Mouse (Mus musculus) heart, embryonic 13.5 days (tissue): Measurements from ENCODE around the gene Atxn1l. TPM values are rescaled to one million over a fixed set of nuclear protein-coding genes. Genes with fewer than 3 reads are reported as not detected.

Source experiments
- ATAC-seq: fragments of 200-750 bp; cut with Nextera tagmentation; 2 replicates; pipeline ENCODE4 v1.8.0; 2017; ENCODE audit warnings: moderate TSS enrichment; ENCODE audit not compliant: insufficient number of reproducible peaks, low FRiP score, low TSS enrichment; ENCODE audit errors: extremely low read depth
- H3K27ac ChIP-seq: fragments of 300-500 bp; sonication (generic); replicated peaks from 2 replicates; pipeline ENCODE4 v1.5.1; 2015; ENCODE audit warnings: moderate library complexity, mild to moderate bottlenecking, inconsistent platforms
- H3K27me3 ChIP-seq: fragments of 300-500 bp; sonication (generic); replicated peaks from 2 replicates; pipeline ENCODE4 v1.6.1; 2015; ENCODE audit warnings: mild to moderate bottlenecking, inconsistent platforms
- H3K36me3 ChIP-seq: fragments of 300-500 bp; sonication (generic); 2 replicates; pipeline ENCODE4 v1.6.1; 2015; ENCODE audit warnings: mild to moderate bottlenecking, inconsistent platforms
- H3K4me1 ChIP-seq: fragments of 300-500 bp; sonication (generic); 2 replicates; pipeline ENCODE4 v1.6.1; 2015; ENCODE audit warnings: inconsistent platforms
- H3K4me2 ChIP-seq: fragments of 300-500 bp; sonication (generic); 2 replicates; pipeline ENCODE4 v1.6.1; 2015; ENCODE audit warnings: inconsistent platforms, mild to moderate bottlenecking, moderate library complexity
- H3K4me3 ChIP-seq: fragments of 300-500 bp; sonication (generic); 2 replicates; pipeline ENCODE4 v1.5.1; 2015; ENCODE audit warnings: moderate library complexity, mild to moderate bottlenecking, inconsistent platforms
- H3K9ac ChIP-seq: fragments of 300-500 bp; sonication (generic); 2 replicates; pipeline ENCODE4 v1.6.1; 2015; ENCODE audit warnings: inconsistent platforms, mild to moderate bottlenecking, moderate library complexity
- H3K9me3 ChIP-seq: fragments of 300-500 bp; sonication (generic); 2 replicates; pipeline ENCODE4 v1.6.1; 2016; ENCODE audit warnings: inconsistent platforms
- WGBS: fragments of 180-500 bp; shearing (Covaris S2); methylation state at CpG from one replicate; pipeline ENCODE4 v1.1.7; 2015; ENCODE audit warnings: mixed read lengths; 5-methylcytosine and 5-hydroxymethylcytosine counted together
- polyA plus RNA-seq: library from polyadenylated mRNA; unstranded; fragments of >200 nt; fragmentation: Nextera tagmentation; extraction: Ambion mirVana; gene quantifications from 2 replicates; pipeline ENCODE4 v1.2.1, GENCODE M21; 2015

Atxn1l gene
- polyA plus RNA-seq, 1 experiment from 2014 or later = 4.4 TPM

GRCm38 (mm10) chr8:109714961-109715360 is 22.6 kb downstream of the Atxn1l start:
- no peaks in the 10 kb centered on the region for H3K27me3 ChIP-seq
- no peak overlapping the region for H3K4me2 ChIP-seq
- ATAC-seq = no peak
- H3K36me3 ChIP-seq = peaks cover 96% of the 10 kb centered on the region
- H3K27ac ChIP-seq = no peak overlapping the region
- H3K9ac ChIP-seq = no peak overlapping the region
- H3K4me3 ChIP-seq = no peak overlapping the region
- no peaks in the 10 kb centered on the region for H3K4me1 ChIP-seq
- WGBS = 78% methylated on average over 5 of the region's 5 CpGs
- H3K9me3 ChIP-seq = no peaks in the 10 kb centered on the region

GRCm38 (mm10) chr8:109712521-109712920 is 25.0 kb downstream of the Atxn1l start:
- H3K4me2 ChIP-seq = no peak overlapping the region
- WGBS = 88% methylated on average over 1 of the region's 1 CpGs
- H3K4me3 ChIP-seq = no peak overlapping the region
- ATAC-seq = no peak
- no peak overlapping the region for H3K27ac ChIP-seq
- H3K36me3 ChIP-seq = peaks cover 95% of the 10 kb centered on the region
- H3K4me1 ChIP-seq = peaks cover 6% of the 10 kb centered on the region
- no peak overlapping the region for H3K9ac ChIP-seq
- no peaks in the 10 kb centered on the region for H3K9me3 ChIP-seq
- H3K27me3 ChIP-seq = no peaks in the 10 kb centered on the region

GRCm38 (mm10) chr8:109707921-109708320 is 29.6 kb downstream of the Atxn1l start:
- Histone ChIP-seq H3K27me3 (0 out of 2 replicates have a peak, but pooled peaks cover 4% of the 10 kb centered on the region), H3K4me3 (no peak overlapping the region)

GRCm38 (mm10) chr8:109706874-109707237 is 30.7 kb downstream of the Atxn1l start:
- H3K4me1 ChIP-seq = peaks cover 26% of the 10 kb centered on the region
- ATAC-seq = no peak
- peak overlapping the region; percentile 97; the same call in 1 of the 2 replicates for H3K27ac ChIP-seq
- H3K4me2 ChIP-seq = peak overlapping the region; percentile 95
- H3K4me3 ChIP-seq = peak overlapping the region; percentile 93
- WGBS = 24% methylated on average over 2 of the region's 2 CpGs
- peaks cover 46% of the 10 kb centered on the region for H3K36me3 ChIP-seq
- H3K27me3 ChIP-seq = 0 out of 2 replicates have a peak, but pooled peaks cover 4% of the 10 kb centered on the region
- H3K9me3 ChIP-seq = no peaks in the 10 kb centered on the region
- peak overlapping the region; percentile 99 for H3K9ac ChIP-seq

More at GRCm38 (mm10) chr8:109707921-109708320, 29.6 kb downstream of the Atxn1l start:
- Histone ChIP-seq H3K27ac (no peak overlapping the region), H3K9ac (no peak overlapping the region), H3K4me1 (peaks cover 26% of the 10 kb centered on the region), H3K9me3 (no peaks in the 10 kb centered on the region), H3K36me3 (peaks cover 57% of the 10 kb centered on the region), H3K4me2 (no peak overlapping the region)
- 89% methylated on average over 4 of the region's 4 CpGs for WGBS
- no peak for ATAC-seq

- Histone ChIP-seq H3K27me3 (0 out of 2 replicates have a peak, but pooled peaks cover 4% of the 10 kb centered on the region), H3K4me2 (peak overlapping the region; percentile 95), H3K4me3 (peak overlapping the region; percentile 93), H3K36me3 (peaks cover 40% of the 10 kb centered on the region), H3K27ac (peak overlapping the region; percentile 97), H3K9me3 (no peaks in the 10 kb centered on the region), H3K9ac (peak overlapping the region; percentile 99), H3K4me1 (peaks cover 26% of the 10 kb centered on the region)
- 2% methylated on average over 30 of the region's 30 CpGs for WGBS
- ATAC-seq = no peak; the same call in 1 of the 2 replicates
Measured at GRCm38 (mm10) chr8:109706076-109706873, 31.3 kb downstream of the Atxn1l start.

- H3K9ac ChIP-seq = peak within 1 kb of the TSS; percentile 99
- H3K4me2 ChIP-seq = peak within 1 kb of the TSS; percentile 95
- H3K4me3 ChIP-seq = peak within 1 kb of the TSS; percentile 93
- peak; percentile 91 for ATAC-seq
- H3K9me3 ChIP-seq = no peaks in the 10 kb centered on the region
- H3K4me1 ChIP-seq = peaks cover 26% of the 10 kb centered on the region
- H3K27me3 ChIP-seq = 0 out of 2 replicates have a peak, but pooled peaks cover 4% of the 10 kb centered on the region
- WGBS = under 1% methylated on average over 85 of the region's 100 CpGs
- peaks cover 32% of the 10 kb centered on the region for H3K36me3 ChIP-seq
- peak within 1 kb of the TSS; percentile 97 for H3K27ac ChIP-seq
Measured at GRCm38 (mm10) chr8:109705320-109706075, 32.0 kb downstream of the Atxn1l start, which contains the start of gene Zfp821. Gene Zfp821, plus strand, starts transcription at chr8:109705546.

GRCm38 (mm10) chr8:109704565-109705319 is 32.8 kb downstream of the Atxn1l start:
- WGBS = 8% methylated on average over 24 of the region's 24 CpGs
- no peak for ATAC-seq
- 0 out of 2 replicates have a peak, but pooled peaks cover 4% of the 10 kb centered on the region for H3K27me3 ChIP-seq
- H3K4me2 ChIP-seq = peak overlapping the region; percentile 95
- H3K4me1 ChIP-seq = peaks cover 26% of the 10 kb centered on the region
- H3K27ac ChIP-seq = peak overlapping the region; percentile 63
- no peaks in the 10 kb centered on the region for H3K9me3 ChIP-seq
- H3K4me3 ChIP-seq = peak overlapping the region; percentile 93
- H3K9ac ChIP-seq = peak overlapping the region; percentile 75
- H3K36me3 ChIP-seq = peaks cover 25% of the 10 kb centered on the region

GRCm38 (mm10) chr8:109698477-109698876 is 39.1 kb downstream of the Atxn1l start:
- WGBS = 63% methylated on average over 3 of the region's 3 CpGs
- H3K27ac ChIP-seq = no peak overlapping the region
- H3K9me3 ChIP-seq = no peaks in the 10 kb centered on the region
- no peak overlapping the region for H3K4me3 ChIP-seq
- H3K4me1 ChIP-seq = peaks cover 9% of the 10 kb centered on the region
- H3K4me2 ChIP-seq = no peak overlapping the region
- H3K36me3 ChIP-seq = no peaks in the 10 kb centered on the region
- no peak for ATAC-seq
- H3K9ac ChIP-seq = no peak overlapping the region
- peaks cover 3% of the 10 kb centered on the region; the same call in 1 of the 2 replicates for H3K27me3 ChIP-seq

- Histone ChIP-seq H3K4me3 (no peak overlapping the region), H3K27ac (no peak overlapping the region), H3K9me3 (no peaks in the 10 kb centered on the region), H3K4me2 (no peak overlapping the region), H3K27me3 (no peaks in the 10 kb centered on the region; the same call in 1 of the 2 replicates), H3K36me3 (no peaks in the 10 kb centered on the region), H3K9ac (no peak overlapping the region), H3K4me1 (peaks cover 9% of the 10 kb centered on the region)
- 68% methylated on average over 1 of the region's 1 CpGs for WGBS
- ATAC-seq = no peak
Measured at GRCm38 (mm10) chr8:109697754-109698153, 39.8 kb downstream of the Atxn1l start.

- no peak overlapping the region for H3K27ac ChIP-seq
- ATAC-seq = no peak
- H3K9me3 ChIP-seq = no peaks in the 10 kb centered on the region
- 58% methylated on average over 6 of the region's 6 CpGs for WGBS
- H3K4me2 ChIP-seq = peak overlapping the region; percentile 83
- peak overlapping the region; percentile 77 for H3K4me3 ChIP-seq
- H3K4me1 ChIP-seq = peaks cover 28% of the 10 kb centered on the region
- peak overlapping the region; percentile 94; the same call in 1 of the 2 replicates for H3K9ac ChIP-seq
- peaks cover 6% of the 10 kb centered on the region; the same call in 1 of the 2 replicates for H3K36me3 ChIP-seq
- H3K27me3 ChIP-seq = no peaks in the 10 kb centered on the region; the same call in 1 of the 2 replicates
Measured at GRCm38 (mm10) chr8:109694154-109694553, 43.4 kb downstream of the Atxn1l start.
